Mouse (Mus musculus) liver, embryonic 12.5 days (tissue): ENCODE data around the gene Ctu1. TPM values are rescaled to one million over a fixed set of nuclear protein-coding genes. Genes with fewer than 3 reads are reported as not detected.
A peak's percentile ranks its signal among the peaks of the same experiment; 100 is the strongest.
"Not testable (repeated sequence)": the region's sequence is repeated elsewhere in the genome, so short reads cannot be mapped to it uniquely, and the experiment has no call there.

ENCODE experiments used
- ATAC-seq: fragments of 200-750 bp; cut with Nextera tagmentation; 2 replicates; pipeline ENCODE4 v1.8.0; 2017; ENCODE audit warnings: moderate number of reproducible peaks, mild to moderate bottlenecking, moderate library complexity
- H3K27ac ChIP-seq: fragments of 300-500 bp; sonication (generic); 2 replicates; pipeline ENCODE4 v1.5.1; 2016; ENCODE audit warnings: mild to moderate bottlenecking
- H3K27me3 ChIP-seq: fragments of 300-500 bp; sonication (generic); replicated peaks from 2 replicates; pipeline ENCODE4 v1.6.1; 2016; ENCODE audit warnings: mild to moderate bottlenecking, moderate library complexity
- H3K36me3 ChIP-seq: fragments of 300-500 bp; sonication (generic); 2 replicates; pipeline ENCODE4 v1.6.1; 2016; ENCODE audit warnings: mild to moderate bottlenecking, moderate library complexity
- H3K4me1 ChIP-seq: fragments of 300-500 bp; sonication (generic); 2 replicates; pipeline ENCODE4 v1.6.1; 2016
- H3K4me2 ChIP-seq: fragments of 300-500 bp; sonication (generic); 2 replicates; pipeline ENCODE4 v1.6.1; 2016; ENCODE audit warnings: mild to moderate bottlenecking, moderate library complexity
- H3K4me3 ChIP-seq: fragments of 300-500 bp; sonication (generic); 2 replicates; pipeline ENCODE4 v1.5.1; 2016; ENCODE audit warnings: mild to moderate bottlenecking, moderate library complexity
- H3K9ac ChIP-seq: fragments of 300-500 bp; sonication (generic); 2 replicates; pipeline ENCODE4 v1.6.1; 2016; ENCODE audit warnings: mild to moderate bottlenecking, moderate library complexity
- H3K9me3 ChIP-seq: fragments of 300-500 bp; sonication (generic); replicated peaks from 2 replicates; pipeline ENCODE4 v1.6.1; 2016; ENCODE audit warnings: mild to moderate bottlenecking, moderate library complexity
- WGBS: fragments of 180-500 bp; shearing (Covaris S2); methylation state at CpG from one replicate; pipeline ENCODE4 v1.1.7; 2016; ENCODE audit not compliant: insufficient replicate concordance; 5-methylcytosine and 5-hydroxymethylcytosine counted together
- polyA plus RNA-seq: library from polyadenylated mRNA; unstranded; fragments of >200 nt; fragmentation: Nextera tagmentation; extraction: Ambion mirVana; gene quantifications from 2 replicates; pipeline ENCODE4 v1.2.1, GENCODE M21; 2016

The Ctu1 gene
- polyA plus RNA-seq, 1 experiment from 2014 or later, result 8.0 TPM

DNA sequence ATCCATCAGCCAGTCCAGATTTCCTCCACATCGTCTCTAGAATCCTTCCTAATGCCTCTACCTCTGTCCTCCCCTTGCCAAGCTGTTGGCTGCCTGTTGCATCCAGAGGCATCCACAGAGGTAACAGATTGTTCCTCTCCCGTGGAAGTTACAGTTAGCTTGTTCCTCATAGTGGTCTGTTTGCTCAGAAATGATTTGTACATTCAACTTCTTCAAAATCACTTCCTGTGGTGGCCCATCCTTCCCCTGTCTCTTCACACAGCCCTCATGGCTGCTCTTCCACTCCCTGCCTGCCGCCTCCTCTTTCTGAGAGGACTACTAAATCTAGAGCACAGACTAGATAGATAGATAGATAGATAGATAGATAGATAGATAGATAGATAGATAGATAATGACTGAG, 17.3 kb upstream of the Ctu1 start:
- ATAC-seq, result no peak
- no peak overlapping the region for H3K27ac ChIP-seq
- H3K27me3 ChIP-seq, result no peaks in the 10 kb centered on the region
- WGBS, result 33% methylated on average over 3 of the region's 3 CpGs
- H3K9ac ChIP-seq, result no peak overlapping the region
- H3K4me2 ChIP-seq, result no peak overlapping the region
- H3K36me3 ChIP-seq, result no peaks in the 10 kb centered on the region
- H3K9me3 ChIP-seq, result no peaks in the 10 kb centered on the region; the same call in 1 of the 2 replicates
- H3K4me3 ChIP-seq, result no peak overlapping the region
- H3K4me1 ChIP-seq, result no peaks in the 10 kb centered on the region

DNA sequence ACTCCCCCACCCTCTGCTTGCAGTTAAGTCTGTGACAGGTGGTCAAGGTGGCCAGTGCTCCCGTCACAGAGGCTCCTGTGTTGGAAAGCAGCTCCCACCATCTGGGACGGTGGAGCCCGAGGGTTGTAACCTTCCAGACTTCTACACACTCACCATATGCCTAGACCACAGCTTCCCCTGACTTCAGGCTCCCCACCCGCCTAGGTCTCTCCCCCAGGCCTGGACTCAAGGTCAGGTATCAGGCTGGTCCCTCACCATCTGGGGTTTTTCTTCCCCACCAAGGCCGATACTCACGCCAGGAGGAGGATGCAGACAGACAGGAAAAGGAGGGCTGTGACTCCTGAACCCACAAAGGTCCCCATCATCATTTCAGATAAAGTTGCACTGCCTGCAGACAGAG, 15.6 kb upstream of the Ctu1 start:
- H3K27ac ChIP-seq, result no peak overlapping the region
- ATAC-seq, result no peak
- no peak overlapping the region for H3K9ac ChIP-seq
- H3K4me3 ChIP-seq, result no peak overlapping the region
- H3K4me1 ChIP-seq, result no peaks in the 10 kb centered on the region
- H3K36me3 ChIP-seq, result no peaks in the 10 kb centered on the region
- H3K4me2 ChIP-seq, result no peak overlapping the region; the same call in 1 of the 2 replicates
- 33% methylated on average over 6 of the region's 6 CpGs for WGBS
- no peaks in the 10 kb centered on the region for H3K27me3 ChIP-seq
- H3K9me3 ChIP-seq, result no peaks in the 10 kb centered on the region; the same call in 1 of the 2 replicates

DNA sequence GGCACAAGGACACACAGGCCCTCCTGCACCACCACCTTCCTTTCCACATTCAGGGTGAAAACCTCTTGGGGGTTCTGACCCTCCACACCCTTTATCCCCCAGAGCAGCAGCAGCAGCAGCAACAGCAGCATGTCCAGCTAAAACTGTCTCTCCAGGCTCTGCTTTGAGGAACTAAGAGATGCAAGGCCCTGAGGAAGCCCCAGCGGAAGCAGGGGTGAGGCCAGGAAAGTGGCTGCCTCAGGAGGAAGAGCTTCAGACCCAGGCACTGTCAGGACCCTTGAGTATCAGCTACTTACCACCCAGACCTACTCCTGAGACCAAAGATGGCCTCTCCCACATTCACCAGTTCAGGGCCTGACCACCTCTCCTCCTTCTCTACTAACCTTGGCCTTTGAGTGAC, 11.8 kb upstream of the Ctu1 start, which contains the start of gene Siglece:
Siglece (minus strand) TSS at position 160 of the 400 bp plus-strand sequence.
- Histone ChIP-seq H3K27ac (no peak within 1 kb of the TSS), H3K9me3 (no peaks in the 10 kb centered on the region), H3K4me3 (no peak within 1 kb of the TSS), H3K4me2 (no peak within 1 kb of the TSS), H3K9ac (no peak within 1 kb of the TSS), H3K4me1 (no peaks in the 10 kb centered on the region), H3K27me3 (no peaks in the 10 kb centered on the region), H3K36me3 (no peaks in the 10 kb centered on the region)
- WGBS, result 35% methylated on average over 1 of the region's 1 CpGs
- no peak for ATAC-seq

DNA sequence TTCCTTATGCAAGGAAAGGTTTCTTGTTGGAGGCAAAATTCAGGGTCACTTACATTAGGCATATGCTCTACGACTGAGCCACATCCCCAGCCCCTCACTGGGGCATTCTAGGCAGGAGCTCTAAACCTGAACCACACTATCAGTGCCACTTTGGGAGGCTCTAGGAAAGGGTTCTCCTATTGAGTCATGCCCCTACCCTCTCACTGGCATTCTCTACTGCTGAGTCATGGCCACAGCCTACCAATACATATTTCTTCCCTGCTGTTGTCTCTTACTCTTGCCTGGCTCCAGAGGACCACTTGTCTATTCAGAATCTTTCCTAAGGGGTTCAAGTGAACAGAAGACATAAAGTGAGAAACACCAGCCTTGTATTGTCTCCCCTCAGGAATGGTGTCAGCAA, 9.0 kb upstream of the Ctu1 start:
- no peak overlapping the region for H3K4me3 ChIP-seq
- no peak overlapping the region for H3K9ac ChIP-seq
- ATAC-seq, result no peak
- H3K27ac ChIP-seq, result no peak overlapping the region
- H3K9me3 ChIP-seq, result no peaks in the 10 kb centered on the region
- no peaks in the 10 kb centered on the region for H3K27me3 ChIP-seq
- no peaks in the 10 kb centered on the region for H3K36me3 ChIP-seq
- 82% methylated on average over 1 of the region's 1 CpGs for WGBS
- no peak overlapping the region for H3K4me2 ChIP-seq
- no peaks in the 10 kb centered on the region for H3K4me1 ChIP-seq

DNA sequence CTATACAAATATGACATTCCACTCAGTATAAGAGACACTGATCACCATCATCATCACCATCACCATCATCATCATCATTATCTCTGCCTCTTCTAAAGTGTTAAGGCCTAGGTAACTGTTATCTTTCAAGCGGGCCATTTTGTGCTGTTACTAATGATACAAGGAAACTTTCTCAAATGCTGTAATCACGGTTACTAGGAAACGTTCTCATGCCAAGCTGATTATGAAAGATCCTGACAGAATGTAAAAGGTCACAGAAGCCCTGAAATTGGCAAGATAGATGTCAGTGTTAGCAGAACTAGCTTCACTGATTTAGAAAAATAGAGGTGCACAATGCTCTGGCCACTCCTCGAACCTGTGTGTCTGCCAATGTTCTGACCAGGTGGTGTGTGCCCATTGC, 4.6 kb upstream of the Ctu1 start:
- not testable (repeated sequence) for H3K4me1 ChIP-seq, ATAC-seq, H3K4me2 ChIP-seq, H3K9ac ChIP-seq, H3K36me3 ChIP-seq, H3K9me3 ChIP-seq, H3K27me3 ChIP-seq, H3K4me3 ChIP-seq, H3K27ac ChIP-seq
- 71% methylated on average over 4 of the region's 4 CpGs for WGBS

DNA sequence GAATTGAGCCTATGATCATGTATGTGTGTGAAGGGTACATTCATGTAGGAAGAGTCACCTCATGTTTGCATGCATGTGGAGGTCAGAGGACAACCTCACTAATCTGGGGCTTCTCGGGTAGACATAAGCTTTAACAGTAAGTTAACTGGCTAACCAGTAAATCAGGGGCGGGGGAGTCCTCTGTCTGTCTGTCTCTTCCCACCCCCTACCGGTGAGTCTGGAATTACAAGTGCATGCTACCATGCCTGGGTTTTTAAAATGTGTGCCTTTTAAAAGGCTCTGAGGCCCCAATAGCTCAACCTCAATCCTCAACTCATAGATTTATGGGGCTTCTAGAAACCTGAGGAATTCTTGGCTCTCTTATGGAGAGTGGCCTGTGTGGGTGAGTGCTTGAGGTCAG, 3.2 kb upstream of the Ctu1 start:
- ATAC-seq, result no peak
- no peaks in the 10 kb centered on the region for H3K36me3 ChIP-seq
- no peak overlapping the region for H3K4me2 ChIP-seq
- H3K27me3 ChIP-seq, result no peaks in the 10 kb centered on the region
- no peak overlapping the region for H3K4me3 ChIP-seq
- H3K9ac ChIP-seq, result no peak overlapping the region
- peaks cover 20% of the 10 kb centered on the region for H3K4me1 ChIP-seq
- 9% methylated on average over 3 of the region's 3 CpGs for WGBS
- no peak overlapping the region for H3K27ac ChIP-seq
- H3K9me3 ChIP-seq, result no peaks in the 10 kb centered on the region

DNA sequence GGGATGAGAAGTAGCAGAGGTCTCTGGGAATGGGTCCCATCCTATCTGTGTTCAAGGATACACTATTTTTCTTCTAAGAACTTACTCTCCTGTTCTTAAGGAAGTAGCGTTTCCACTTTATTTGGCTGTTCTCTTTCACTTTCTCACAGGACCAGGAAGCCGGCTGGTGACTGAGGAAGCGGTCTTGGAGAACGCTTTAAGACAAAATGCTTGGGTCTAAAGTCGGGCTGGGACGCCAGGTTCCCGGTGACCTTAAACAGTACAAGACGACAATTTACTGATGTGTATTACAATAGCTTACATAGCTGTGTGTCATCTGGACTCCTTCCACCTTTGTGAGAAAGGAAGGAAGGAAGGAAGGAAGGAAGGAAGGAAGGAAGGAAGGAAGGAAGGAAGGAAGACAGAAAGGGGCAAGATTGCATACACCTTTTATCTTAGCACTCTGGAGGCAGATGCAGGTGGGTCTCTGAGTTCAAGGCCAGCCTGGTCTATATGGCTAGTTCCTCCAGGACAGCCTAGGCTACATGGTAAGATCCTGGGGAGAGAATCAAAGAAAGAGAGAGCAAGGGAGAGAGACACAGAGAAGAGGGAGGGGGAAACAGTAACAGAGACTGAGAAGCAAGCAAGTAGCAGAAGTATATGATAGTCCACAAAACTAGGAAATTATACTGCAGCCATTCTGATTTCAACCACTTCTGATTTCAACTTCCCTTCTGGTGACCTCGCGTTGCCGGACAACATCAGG, 580 bp upstream of the Ctu1 start:
- peak overlapping the region; percentile 80 for H3K9ac ChIP-seq
- H3K4me1 ChIP-seq, result peaks cover 20% of the 10 kb centered on the region
- peak overlapping the region; percentile 73 for H3K4me3 ChIP-seq
- peak; percentile 7 for ATAC-seq
- peak overlapping the region; percentile 78 for H3K4me2 ChIP-seq
- H3K9me3 ChIP-seq, result no peaks in the 10 kb centered on the region
- H3K27me3 ChIP-seq, result no peaks in the 10 kb centered on the region
- WGBS, result 58% methylated on average over 11 of the region's 11 CpGs
- no peak overlapping the region for H3K27ac ChIP-seq
- H3K36me3 ChIP-seq, result peaks cover 24% of the 10 kb centered on the region

DNA sequence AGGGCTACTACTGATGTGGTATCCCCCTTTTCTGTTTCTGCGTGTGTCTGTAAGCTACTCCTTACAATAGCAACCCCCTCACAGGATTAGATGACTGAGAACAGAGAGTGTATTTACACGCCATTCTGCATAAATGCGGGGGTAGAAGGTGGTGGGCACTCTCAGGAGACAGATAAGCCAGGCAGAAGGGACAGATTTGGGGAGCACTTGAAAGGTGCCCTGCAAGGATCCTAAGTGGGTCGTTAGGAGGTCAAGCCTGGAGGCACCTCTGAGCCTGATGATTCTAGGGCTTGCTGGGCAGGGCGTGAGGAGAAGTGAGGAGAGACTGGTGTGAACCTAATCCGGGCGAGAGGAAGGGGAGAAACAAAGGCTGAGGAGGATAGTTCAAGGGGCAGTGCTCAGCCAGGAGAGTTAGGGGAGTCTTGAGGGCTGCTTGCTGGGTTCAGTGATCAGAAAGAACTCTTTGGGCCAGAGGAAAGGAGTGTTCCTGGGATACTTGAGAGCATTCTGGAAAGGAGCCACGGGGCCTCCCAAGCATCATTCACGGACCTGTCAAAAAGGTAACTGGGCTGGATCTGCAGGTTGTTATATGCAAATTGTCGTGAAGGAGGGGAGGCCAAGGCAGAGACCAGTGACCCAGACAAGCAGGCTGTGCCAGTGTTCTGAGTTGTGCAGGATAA, 905 bp downstream of the Ctu1 start:
- Histone ChIP-seq H3K36me3 (peaks cover 39% of the 10 kb centered on the region), H3K4me2 (peak overlapping the region; percentile 78), H3K4me3 (peak overlapping the region; percentile 73), H3K9ac (peak overlapping the region; percentile 80), H3K27me3 (no peaks in the 10 kb centered on the region), H3K4me1 (peaks cover 20% of the 10 kb centered on the region), H3K9me3 (no peaks in the 10 kb centered on the region), H3K27ac (0 out of 2 replicates have a peak overlapping the region, but pooled peaks have one; percentile 30)
- no peak for ATAC-seq
- 21% methylated on average over 10 of the region's 10 CpGs for WGBS

DNA sequence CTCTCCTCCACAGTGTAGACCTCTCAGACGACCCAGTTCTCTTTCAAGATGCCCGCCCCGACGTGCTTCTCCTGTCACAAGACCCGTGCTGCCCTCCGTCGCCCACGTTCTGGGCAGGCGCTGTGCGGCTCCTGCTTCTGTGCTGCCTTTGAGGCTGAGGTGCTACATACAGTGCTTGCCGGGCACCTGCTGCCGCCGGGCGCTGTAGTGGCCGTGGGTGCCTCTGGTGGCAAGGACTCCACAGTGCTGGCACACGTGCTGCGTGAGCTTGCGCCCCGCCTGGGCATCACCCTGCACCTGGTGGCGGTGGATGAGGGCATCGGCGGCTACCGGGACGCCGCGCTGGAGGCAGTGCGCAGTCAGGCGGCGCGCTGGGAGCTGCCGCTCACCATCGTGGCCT, 3.3 kb downstream of the Ctu1 start:
- WGBS, result 91% methylated on average over 32 of the region's 32 CpGs
- H3K9ac ChIP-seq, result no peak overlapping the region
- H3K4me1 ChIP-seq, result peaks cover 20% of the 10 kb centered on the region
- no peaks in the 10 kb centered on the region for H3K9me3 ChIP-seq
- ATAC-seq, result no peak
- no peak overlapping the region for H3K27ac ChIP-seq
- no peaks in the 10 kb centered on the region for H3K27me3 ChIP-seq
- peaks cover 46% of the 10 kb centered on the region for H3K36me3 ChIP-seq
- no peak overlapping the region for H3K4me3 ChIP-seq
- H3K4me2 ChIP-seq, result no peak overlapping the region

DNA sequence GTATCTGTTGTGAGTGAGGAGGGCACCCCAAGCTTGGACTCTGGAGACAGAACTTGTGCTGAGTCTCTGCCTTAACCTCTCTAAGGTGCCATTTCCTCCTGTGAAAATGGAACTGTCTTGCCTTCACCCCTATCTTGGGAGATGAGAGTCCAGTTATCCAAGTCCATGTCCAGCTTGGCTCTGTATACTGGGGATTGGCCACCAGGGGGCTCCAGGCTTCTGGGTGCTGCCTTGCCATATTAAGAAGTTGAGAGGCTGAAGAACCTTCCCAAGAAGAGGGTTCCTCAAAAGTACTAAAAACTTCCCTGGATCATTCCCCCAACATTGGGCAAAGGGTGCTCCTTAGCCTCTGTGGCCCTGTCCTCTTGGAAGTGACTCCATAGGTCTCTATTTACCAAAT, 6.7 kb downstream of the Ctu1 start:
- no peak overlapping the region for H3K4me3 ChIP-seq
- H3K9ac ChIP-seq, result no peak overlapping the region
- peaks cover 46% of the 10 kb centered on the region for H3K36me3 ChIP-seq
- no peak overlapping the region for H3K27ac ChIP-seq
- H3K4me2 ChIP-seq, result no peak overlapping the region
- no peaks in the 10 kb centered on the region for H3K27me3 ChIP-seq
- no peak for ATAC-seq
- H3K9me3 ChIP-seq, result no peaks in the 10 kb centered on the region
- no peaks in the 10 kb centered on the region for H3K4me1 ChIP-seq

DNA sequence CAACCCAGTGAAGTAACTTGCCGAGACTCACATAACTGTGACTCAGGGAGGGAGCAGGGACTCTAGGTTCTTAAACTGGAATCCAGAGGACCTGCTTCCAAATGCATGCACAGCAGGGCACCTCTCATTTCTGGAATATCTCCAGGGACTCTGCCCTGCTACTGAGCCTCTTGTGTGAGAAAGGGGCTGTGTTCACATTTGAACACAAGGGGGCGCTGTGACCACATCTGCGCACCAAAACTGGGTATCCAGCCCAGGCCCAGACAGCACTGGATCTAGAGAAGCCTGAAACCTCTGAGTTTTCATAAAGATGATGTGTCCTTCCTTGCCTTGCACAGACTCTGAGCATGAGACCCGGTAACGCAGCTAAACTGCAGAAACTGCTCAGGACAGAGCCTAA, 9.1 kb downstream of the Ctu1 start:
- H3K9ac ChIP-seq, result no peak overlapping the region
- H3K27ac ChIP-seq, result no peak overlapping the region
- H3K9me3 ChIP-seq, result no peaks in the 10 kb centered on the region
- no peaks in the 10 kb centered on the region for H3K27me3 ChIP-seq
- 0 out of 2 replicates have a peak, but pooled peaks cover 3% of the 10 kb centered on the region for H3K4me1 ChIP-seq
- peaks cover 25% of the 10 kb centered on the region for H3K36me3 ChIP-seq
- no peak overlapping the region for H3K4me3 ChIP-seq
- H3K4me2 ChIP-seq, result no peak overlapping the region
- no peak for ATAC-seq
- 18% methylated on average over 5 of the region's 5 CpGs for WGBS

DNA sequence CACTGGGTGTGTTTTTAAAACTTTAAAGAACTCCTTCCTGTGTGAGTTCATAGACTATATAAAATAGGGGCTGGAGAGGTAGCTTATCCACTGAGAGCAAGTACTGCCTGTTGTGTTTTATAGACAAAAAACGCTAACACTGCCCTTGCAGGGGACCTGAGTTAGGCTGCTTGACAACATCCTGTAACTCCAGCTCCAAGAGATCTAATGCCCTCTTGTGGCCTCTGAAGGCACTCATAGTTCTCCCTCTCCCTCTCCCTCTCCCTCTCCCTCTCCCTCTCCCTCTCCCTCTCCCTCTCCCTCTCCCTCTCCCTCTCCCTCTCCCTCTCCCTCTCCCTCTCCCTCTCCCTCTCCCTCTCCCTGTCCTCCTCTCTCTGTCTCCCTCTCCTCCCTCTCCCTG, 10.7 kb downstream of the Ctu1 start:
- not testable (repeated sequence) for H3K4me1 ChIP-seq, H3K9me3 ChIP-seq, H3K36me3 ChIP-seq, H3K9ac ChIP-seq, H3K4me2 ChIP-seq, ATAC-seq, H3K27me3 ChIP-seq, H3K4me3 ChIP-seq, H3K27ac ChIP-seq
- 14% methylated on average over 1 of the region's 1 CpGs for WGBS
